Mouse (Mus musculus): ENCODE data around the gene Ugt1a7c. TPM values are rescaled to one million over a fixed set of nuclear protein-coding genes. Genes with fewer than 3 reads are reported as not detected.

Gene Ugt1a7c
- polyA plus RNA-seq, 1 experiment from 2014 or later: 57.4 TPM

DNA sequence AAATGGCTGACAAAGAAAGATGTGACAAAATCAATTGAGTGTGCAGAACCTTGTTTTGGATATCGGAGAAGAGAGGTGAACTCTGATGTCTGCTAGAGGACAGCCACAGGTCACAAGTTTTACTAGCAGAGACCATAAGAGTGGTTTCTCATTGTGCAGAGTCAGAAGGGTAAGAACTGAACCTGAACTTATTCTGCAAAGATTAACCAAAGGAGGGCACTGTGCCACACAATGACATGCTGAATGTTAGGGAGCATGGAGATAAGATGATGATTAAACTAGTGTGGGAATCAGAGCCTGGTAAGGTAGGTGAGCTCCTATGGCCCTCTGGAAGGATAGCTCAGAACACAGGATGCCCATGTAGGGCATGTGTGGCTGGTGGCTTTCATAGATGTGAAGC lies 100.8 kb downstream of the Ugt1a7c start:
- no peak overlapping the region for H3K9ac ChIP-seq (ENCODE audit: low read depth, low read length)
- TF ChIP-seq CTCF (IDR thresholded peaks at IDR 0.05; ENCODE audit: low read depth): peak; percentile 40
- H3K9me3 ChIP-seq (ENCODE audit: control insufficient read depth): no peaks in the 10 kb centered on the region
- no peaks in the 10 kb centered on the region for H3K36me3 ChIP-seq (ENCODE audit: control insufficient read depth, insufficient read depth)
- H3K27me3 ChIP-seq (replicated peaks; ENCODE audit: control insufficient read depth, insufficient read depth, low read length): no peaks in the 10 kb centered on the region
- H3K4me3 ChIP-seq (ENCODE audit: low read depth, low read length): no peak overlapping the region
- WGBS: 86% methylated on average over 1 of the region's 1 CpGs
- H3K4me2 ChIP-seq (replicated peaks; ENCODE audit: low read depth): no peak overlapping the region
- ATAC-seq: no peak
- no peaks in the 10 kb centered on the region for H3K4me1 ChIP-seq (replicated peaks; ENCODE audit: control insufficient read depth, insufficient read depth, low read length)
- no peak overlapping the region for H3K27ac ChIP-seq (ENCODE audit: low read depth, low read length)

- Histone ChIP-seq H3K4me3 (ENCODE audit: low read depth, low read length) (no peak overlapping the region), H3K4me2 (replicated peaks; ENCODE audit: low read depth) (no peak overlapping the region), H3K9me3 (ENCODE audit: control insufficient read depth) (no peaks in the 10 kb centered on the region), H3K27ac (ENCODE audit: low read depth, low read length) (no peak overlapping the region), H3K4me1 (replicated peaks; ENCODE audit: control insufficient read depth, insufficient read depth, low read length) (no peaks in the 10 kb centered on the region), H3K27me3 (replicated peaks; ENCODE audit: control insufficient read depth, insufficient read depth, low read length) (no peaks in the 10 kb centered on the region), H3K36me3 (ENCODE audit: control insufficient read depth, insufficient read depth) (no peaks in the 10 kb centered on the region), H3K9ac (ENCODE audit: low read depth, low read length) (no peak overlapping the region)
- no peak for TF ChIP-seq CTCF (IDR thresholded peaks at IDR 0.05; ENCODE audit: low read depth)
- ATAC-seq: no peak
- WGBS: 82% methylated on average over 3 of the region's 3 CpGs
These were observed 102.6 kb downstream of the Ugt1a7c start for GRCm38 (mm10) chr1:88197443-88197842.

GRCm38 (mm10) chr1:88199996-88200395 lies 105.1 kb downstream of the Ugt1a7c start:
- no peak overlapping the region for H3K27ac ChIP-seq (ENCODE audit: low read depth, low read length)
- H3K36me3 ChIP-seq (ENCODE audit: control insufficient read depth, insufficient read depth): no peaks in the 10 kb centered on the region
- no peaks in the 10 kb centered on the region for H3K4me1 ChIP-seq (replicated peaks; ENCODE audit: control insufficient read depth, insufficient read depth, low read length)
- no peaks in the 10 kb centered on the region for H3K27me3 ChIP-seq (replicated peaks; ENCODE audit: control insufficient read depth, insufficient read depth, low read length)
- 62% methylated on average over 2 of the region's 2 CpGs for WGBS
- TF ChIP-seq CTCF (IDR thresholded peaks at IDR 0.05; ENCODE audit: low read depth): no peak
- H3K4me2 ChIP-seq (replicated peaks; ENCODE audit: low read depth): no peak overlapping the region
- H3K4me3 ChIP-seq (ENCODE audit: low read depth, low read length): no peak overlapping the region
- ATAC-seq: no peak
- H3K9ac ChIP-seq (ENCODE audit: low read depth, low read length): no peak overlapping the region
- H3K9me3 ChIP-seq (ENCODE audit: control insufficient read depth): no peaks in the 10 kb centered on the region

GRCm38 (mm10) chr1:88200456-88200855 lies 105.6 kb downstream of the Ugt1a7c start, which contains the start of gene Ugt1a2:
Gene Ugt1a2 (plus strand): TSS chr1:88200601.
- H3K4me3 ChIP-seq (ENCODE audit: low read depth, low read length): no peak within 1 kb of the TSS
- H3K9ac ChIP-seq (ENCODE audit: low read depth, low read length): no peak within 1 kb of the TSS
- H3K27me3 ChIP-seq (replicated peaks; ENCODE audit: control insufficient read depth, insufficient read depth, low read length): no peaks in the 10 kb centered on the region
- no peak for TF ChIP-seq CTCF (IDR thresholded peaks at IDR 0.05; ENCODE audit: low read depth)
- no peak within 1 kb of the TSS for H3K27ac ChIP-seq (ENCODE audit: low read depth, low read length)
- WGBS: 53% methylated on average over 7 of the region's 7 CpGs
- H3K4me1 ChIP-seq (replicated peaks; ENCODE audit: control insufficient read depth, insufficient read depth, low read length): no peaks in the 10 kb centered on the region
- ATAC-seq: no peak
- H3K4me2 ChIP-seq (replicated peaks; ENCODE audit: low read depth): no peak within 1 kb of the TSS
- H3K36me3 ChIP-seq (ENCODE audit: control insufficient read depth, insufficient read depth): no peaks in the 10 kb centered on the region
- no peaks in the 10 kb centered on the region for H3K9me3 ChIP-seq (ENCODE audit: control insufficient read depth)

- Histone ChIP-seq H3K9ac (ENCODE audit: low read depth, low read length) (peak within 1 kb of the TSS; percentile 58), H3K27me3 (replicated peaks; ENCODE audit: control insufficient read depth, insufficient read depth, low read length) (no peaks in the 10 kb centered on the region), H3K4me2 (replicated peaks; ENCODE audit: low read depth) (peak within 1 kb of the TSS; percentile 70), H3K27ac (ENCODE audit: low read depth, low read length) (peak within 1 kb of the TSS; percentile 69), H3K9me3 (ENCODE audit: control insufficient read depth) (no peaks in the 10 kb centered on the region), H3K4me1 (replicated peaks; ENCODE audit: control insufficient read depth, insufficient read depth, low read length) (peaks cover 4% of the 10 kb centered on the region; the same call in 1 of the 2 replicates), H3K4me3 (ENCODE audit: low read depth, low read length) (peak within 1 kb of the TSS; percentile 35), H3K36me3 (ENCODE audit: control insufficient read depth, insufficient read depth) (no peaks in the 10 kb centered on the region)
- peak; percentile 71 for ATAC-seq
- TF ChIP-seq CTCF (IDR thresholded peaks at IDR 0.05; ENCODE audit: low read depth): peak; percentile 29; the same call in 1 of the 2 replicates
- WGBS: 9% methylated on average over 62 of the region's 62 CpGs
These were observed 110.5 kb downstream of the Ugt1a7c start, which contains the start of gene Dnajb3 for GRCm38 (mm10) chr1:88205294-88205922. Gene Dnajb3 (minus strand): TSS chr1:88205782.

DNA sequence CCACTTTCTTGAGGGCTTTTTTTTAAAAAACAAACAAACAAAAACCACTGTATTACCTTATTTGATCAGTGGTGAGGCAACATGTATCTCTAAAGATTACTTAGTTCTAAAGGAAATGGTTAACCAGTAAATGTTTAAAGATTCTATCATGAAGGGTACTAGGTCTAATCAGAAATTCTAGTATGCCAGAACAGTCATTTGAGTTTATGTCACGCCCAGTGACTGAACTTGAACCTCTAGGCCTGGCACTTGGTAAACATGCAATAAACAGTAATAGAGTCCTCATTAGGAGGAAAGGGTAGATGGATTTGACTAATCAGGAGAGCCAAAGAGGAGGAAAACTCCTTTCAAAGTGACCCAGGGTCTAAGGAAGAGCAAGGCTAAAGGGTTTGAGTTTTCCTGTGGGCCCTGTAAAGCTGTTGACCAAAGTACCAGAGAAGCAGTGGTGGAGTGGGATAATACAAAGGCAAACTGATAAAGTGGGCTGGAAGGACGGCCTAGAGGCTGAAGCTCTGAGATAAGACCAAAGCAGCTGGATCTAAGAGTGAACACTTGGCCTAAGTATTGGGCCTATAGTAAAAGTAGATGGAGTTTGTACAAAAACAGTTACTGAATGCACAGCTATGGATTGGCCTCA lies 112.1 kb downstream of the Ugt1a7c start:
- no peak for TF ChIP-seq CTCF (IDR thresholded peaks at IDR 0.05; ENCODE audit: low read depth)
- Histone ChIP-seq H3K9me3 (ENCODE audit: control insufficient read depth) (0 out of 2 replicates have a peak, but pooled peaks cover 6% of the 10 kb centered on the region), H3K4me2 (replicated peaks; ENCODE audit: low read depth) (no peak overlapping the region), H3K27ac (ENCODE audit: low read depth, low read length) (peak overlapping the region; percentile 62), H3K4me3 (ENCODE audit: low read depth, low read length) (no peak overlapping the region), H3K27me3 (replicated peaks; ENCODE audit: control insufficient read depth, insufficient read depth, low read length) (no peaks in the 10 kb centered on the region), H3K4me1 (replicated peaks; ENCODE audit: control insufficient read depth, insufficient read depth, low read length) (peaks cover 4% of the 10 kb centered on the region; the same call in 1 of the 2 replicates), H3K36me3 (ENCODE audit: control insufficient read depth, insufficient read depth) (no peaks in the 10 kb centered on the region), H3K9ac (ENCODE audit: low read depth, low read length) (no peak overlapping the region)
- peak; percentile 39 for ATAC-seq
- WGBS: 53% methylated on average over 2 of the region's 2 CpGs
